Mouse (Mus musculus) cerebellum, adult 18-20 months (tissue): ENCODE data around the gene Tomm5.

Experiments
- DNase-seq, 2 experiments: peaks; one replicate each; pipeline ENCODE4 v3.0.0; 2021

Gene Tomm5

DNA sequence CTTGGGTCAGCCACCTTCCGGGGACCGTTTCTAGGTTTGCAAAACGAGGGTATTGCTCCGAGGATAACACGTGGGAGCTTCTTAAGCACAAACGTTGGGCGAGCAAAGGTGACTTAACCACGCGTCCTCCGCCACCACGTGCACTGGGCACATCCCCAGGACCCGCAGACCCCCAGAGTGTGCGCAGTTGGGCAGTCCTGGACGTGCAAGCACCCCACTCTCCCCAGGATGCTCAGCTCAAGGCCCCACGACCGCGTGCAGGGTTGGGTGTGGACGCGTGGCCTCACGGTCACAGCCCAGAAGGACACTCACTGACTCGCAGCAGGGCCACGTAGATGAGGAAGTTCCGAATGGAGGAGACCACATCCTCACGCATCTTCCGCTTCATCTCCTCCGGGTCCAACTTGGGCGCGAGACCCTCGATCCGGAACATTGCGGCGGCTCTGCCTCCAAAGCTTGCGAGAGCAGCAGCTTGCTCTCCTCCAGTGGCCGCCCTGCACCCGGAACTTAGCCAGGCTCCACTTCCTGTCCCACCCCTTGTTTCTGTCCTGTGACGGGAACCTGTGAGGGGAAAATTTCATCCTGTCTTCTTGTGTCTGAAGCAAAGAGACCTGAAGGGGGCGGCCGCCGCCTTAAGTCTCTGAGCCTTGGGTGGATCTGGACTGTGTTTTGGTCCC lies at the start of gene Tomm5:
Gene Tomm5, minus strand, starts transcription at position 514 of the 677 bp plus-strand sequence.
- peak; percentile 92 to 93 for DNase-seq

DNA sequence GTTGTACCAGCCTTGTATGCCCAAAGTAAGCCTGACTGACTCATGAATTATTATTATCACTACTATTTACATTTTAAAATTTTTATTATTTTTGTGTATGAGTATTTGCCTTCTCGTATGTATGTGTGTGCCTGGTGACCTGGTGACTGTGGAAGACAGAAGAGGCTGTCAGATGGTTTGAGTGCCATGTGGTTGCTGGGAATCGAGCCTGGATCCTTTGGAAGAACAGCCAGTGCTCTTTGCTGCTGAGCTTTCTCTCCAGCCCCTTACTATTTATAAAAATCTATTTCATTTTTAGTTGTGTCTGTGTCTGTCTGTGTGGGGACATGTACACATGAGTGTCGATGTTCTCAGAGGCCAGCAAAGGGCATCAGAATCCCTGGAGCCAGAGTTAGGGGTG lies 48.5 kb upstream of the Tomm5 start:
- no peak for DNase-seq

DNA sequence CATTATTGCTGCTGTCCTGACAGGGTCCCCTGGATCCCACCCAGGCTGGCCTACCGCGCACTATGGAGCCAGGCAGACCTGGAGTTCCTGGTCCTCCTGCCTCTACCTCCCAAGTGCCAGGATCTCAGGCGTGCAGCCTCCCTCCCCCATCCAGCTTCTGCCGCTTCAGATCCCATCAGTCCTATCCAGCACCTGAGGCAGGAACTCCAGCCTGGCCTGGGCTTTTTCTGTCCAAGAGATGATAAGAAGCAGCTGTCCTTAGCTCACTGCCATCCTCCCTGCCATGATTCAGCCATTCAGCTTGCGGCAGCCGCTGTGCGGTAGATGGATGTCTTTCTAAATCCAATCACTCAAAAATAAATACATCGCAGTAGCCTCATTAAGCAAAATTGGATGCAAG lies 35.1 kb upstream of the Tomm5 start:
- no peak for DNase-seq

DNA sequence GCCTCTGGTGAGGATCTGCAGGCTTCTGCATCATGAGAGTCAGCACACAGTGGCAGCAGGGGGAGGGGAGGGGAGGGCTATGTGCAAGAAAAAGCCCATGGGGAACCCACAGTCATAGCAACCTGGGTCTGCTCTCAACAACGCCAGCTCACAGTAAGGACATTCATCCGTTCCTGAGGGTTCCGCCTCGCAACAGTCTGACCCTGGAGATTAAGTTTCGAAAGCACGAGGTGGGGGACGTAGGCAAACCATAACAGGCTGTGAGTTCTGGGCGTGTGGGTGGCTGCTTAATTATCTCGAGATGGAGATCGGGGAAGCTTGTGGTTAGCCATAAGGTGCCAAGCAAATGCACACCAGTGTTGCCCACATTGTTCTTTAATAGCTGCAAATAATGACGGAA lies 34.5 kb upstream of the Tomm5 start:
- no peak for DNase-seq

DNA sequence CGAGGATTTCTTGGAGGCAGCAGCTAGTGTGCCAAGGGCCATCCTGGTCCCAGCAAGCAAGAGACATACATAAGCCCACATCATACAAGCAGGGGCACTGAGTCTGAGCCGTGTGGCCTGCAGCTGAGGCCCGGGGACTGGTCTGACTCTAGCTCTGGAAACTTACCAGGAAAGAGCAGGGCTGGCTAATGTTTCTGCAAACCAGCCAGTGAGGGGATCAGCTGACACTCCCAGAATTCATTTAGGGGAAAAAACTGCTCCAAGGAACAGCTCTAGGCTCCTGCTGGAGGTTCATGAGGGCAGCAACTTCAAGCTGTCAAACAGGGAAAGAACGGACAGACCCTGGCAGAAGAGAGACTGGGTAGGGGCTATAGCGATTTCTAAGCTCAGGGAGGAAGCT lies 33.9 kb upstream of the Tomm5 start:
- DNase-seq = no peak

DNA sequence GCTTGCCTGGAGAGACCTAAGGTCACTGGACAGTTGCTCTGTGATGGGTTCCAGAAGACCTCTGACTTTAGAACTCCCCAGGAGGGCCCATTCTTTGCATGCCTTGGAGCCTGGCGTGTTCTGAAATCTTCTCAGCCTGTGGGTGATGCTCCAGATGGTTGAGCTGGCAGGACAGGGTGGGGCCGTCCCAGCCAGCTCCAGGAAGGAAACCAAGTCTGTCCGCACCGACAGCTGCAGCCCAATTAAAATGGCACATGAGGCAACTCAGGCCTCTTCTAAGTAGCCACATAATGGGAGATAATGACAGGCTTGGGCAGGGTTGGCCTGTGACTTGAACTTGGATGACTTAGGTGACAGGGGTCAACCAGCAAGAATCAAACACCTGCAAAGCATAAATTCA lies 29.7 kb upstream of the Tomm5 start:
- DNase-seq = no peak

DNA sequence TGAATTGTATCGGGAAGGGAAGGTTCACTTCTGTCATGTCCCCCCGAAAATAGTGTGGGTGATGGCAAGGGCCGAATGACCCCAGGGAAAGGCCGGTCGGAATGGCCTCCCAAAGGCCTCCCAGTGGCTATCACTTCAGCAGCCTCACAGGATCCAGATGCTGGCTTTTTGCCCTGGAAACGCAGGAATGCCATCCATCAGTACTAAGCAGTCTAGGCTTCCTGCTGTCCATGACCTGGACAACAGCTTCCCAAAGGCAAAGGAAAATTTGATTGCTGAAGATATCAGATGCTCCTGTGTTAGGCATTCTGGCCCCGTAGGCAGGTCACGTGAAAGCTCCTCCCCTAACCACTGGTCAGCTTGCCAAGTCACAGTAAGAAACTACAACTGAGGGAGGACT lies 26.6 kb upstream of the Tomm5 start:
- DNase-seq = no peak

DNA sequence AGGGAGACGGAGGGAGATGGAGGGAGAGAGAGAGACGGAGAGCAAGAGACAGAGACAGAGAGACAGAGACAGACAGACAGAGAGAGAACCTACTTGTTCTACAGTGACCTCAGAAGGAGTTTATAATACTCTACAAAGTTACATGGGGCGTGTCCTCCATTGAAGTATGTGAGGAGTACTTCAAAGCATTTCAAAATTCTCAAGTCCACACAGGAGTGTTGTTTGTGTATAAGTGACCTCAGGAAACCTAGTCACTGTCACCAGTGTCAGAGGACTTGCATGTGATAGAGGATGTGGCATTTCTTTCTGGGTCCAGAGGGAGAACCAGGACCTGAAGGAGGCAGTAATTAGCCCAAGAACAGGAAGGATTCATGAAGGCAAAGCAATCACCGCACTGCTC lies 23.1 kb upstream of the Tomm5 start:
- no peak for DNase-seq

DNA sequence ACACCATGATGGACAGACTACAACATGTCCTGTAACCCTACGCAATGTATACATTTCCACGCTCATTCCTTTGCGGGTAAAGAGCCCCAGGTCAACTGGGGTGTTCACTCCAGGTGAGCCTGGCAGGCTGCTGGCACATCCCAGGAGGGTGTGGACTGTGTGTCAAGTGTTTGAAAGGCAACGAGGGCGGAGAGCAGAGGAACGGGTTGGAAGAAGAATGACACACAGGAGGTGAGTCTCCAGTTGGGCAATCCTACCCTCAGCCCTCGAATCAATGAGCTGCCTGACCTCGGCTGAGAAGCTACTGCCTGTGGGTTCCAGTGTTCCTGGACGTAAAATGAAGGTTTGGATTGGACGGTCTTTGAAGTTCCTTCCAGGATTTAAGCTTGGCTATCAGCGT lies 13.4 kb upstream of the Tomm5 start:
- no peak for DNase-seq

DNA sequence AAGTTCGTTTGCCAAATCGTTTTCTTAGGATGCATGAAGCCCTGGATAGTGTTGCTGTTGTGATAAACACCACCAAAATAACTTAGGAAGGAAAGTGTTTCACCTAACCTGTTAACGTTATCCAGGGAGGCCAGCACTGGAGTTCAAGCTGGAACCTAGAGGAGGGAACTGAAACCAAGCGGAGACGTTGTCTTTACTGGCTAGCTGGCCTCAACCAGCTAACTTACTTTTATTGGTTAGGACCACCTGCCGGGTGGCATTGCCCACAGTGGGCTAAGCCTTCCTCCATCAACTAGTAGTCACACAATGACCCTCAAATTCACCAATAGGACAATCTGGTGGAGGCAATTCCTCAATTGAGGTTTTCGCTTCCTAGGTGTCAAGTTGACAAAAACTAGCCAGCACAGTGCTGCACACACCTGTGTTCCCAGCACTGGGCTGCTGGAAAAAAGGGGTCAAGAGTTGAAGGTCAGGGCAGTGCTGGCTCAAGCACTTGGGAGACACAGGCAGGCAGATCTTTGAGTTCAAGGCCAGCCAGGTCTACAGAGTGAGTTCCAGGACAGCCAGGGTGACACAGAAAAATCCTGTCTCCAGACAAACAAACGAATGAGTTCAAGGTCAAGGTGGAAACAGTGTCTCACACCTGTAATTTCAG lies 669 bp upstream of the Tomm5 start:
- DNase-seq = peak; percentile 3 to 6

DNA sequence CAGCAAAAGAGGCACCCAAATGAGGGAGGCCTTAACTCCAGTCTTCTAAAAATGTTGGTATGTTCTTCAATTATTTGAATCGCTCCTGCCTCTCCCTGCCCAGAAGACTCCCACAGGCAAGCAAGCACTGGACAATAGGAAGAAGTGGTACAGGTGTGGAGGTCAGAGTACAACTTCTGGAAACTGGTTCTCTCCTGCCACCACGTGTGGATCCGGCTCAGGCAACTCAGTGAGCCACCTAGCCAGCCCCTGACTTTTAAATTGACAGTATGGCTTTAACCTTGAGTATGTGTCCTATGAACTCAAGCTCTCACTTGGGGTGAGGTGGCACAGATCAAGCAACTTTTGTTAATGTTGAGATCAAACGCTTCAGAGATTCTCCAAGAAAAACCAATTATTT lies 848 bp downstream of the Tomm5 start:
- DNase-seq = no peak

DNA sequence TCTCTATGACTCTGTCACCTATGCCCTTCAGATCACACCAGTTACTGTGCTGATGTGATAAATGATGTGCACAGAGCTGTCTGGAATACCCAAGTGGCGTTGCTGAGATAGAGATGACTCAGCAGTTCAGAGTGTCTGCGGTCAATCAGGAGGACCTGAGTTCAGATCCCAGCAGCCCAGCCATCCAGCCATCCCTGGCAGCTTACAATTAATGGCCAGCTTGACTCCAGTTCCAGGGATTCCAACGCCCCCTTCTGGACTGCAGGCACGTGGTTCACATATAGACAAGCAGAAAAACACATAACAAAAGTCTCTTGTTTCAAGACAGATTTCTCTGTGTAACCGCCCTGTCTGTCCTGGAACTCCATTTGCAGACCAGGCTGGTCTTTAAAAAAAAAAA lies 1.5 kb downstream of the Tomm5 start:
- no peak for DNase-seq

DNA sequence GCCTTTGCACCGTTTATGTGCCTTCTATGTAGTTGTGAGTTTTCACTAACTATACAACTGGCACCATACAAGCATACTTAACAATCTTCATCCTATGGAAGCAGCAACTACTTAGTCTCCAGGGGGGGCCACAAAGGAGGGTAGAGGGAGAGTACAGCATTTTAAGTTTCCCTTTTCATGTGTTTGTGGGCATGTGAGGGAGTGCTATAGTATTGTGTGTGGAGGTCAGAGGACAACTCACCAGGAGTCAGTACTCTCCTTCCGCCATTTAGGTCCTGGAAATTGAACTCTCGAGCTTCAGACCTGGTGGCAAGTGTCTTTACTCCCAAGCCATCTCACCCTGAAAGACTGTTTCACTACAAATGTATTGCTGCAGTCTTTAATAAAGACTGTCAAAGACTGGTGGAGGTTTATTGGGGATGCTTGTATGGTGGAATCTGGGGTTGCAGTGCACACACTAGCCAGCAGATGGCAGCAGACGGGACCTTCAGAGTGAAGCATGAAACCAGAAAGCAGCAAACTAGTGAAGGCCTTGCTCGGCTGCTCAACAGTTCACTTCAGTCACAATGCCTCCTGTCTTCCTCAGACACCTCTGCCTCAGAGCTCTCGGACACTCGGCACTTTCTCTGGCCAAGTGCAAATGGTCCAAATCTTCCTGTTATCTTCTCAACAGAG lies 10.6 kb downstream of the Tomm5 start:
- peak; percentile 64 to 74 for DNase-seq

DNA sequence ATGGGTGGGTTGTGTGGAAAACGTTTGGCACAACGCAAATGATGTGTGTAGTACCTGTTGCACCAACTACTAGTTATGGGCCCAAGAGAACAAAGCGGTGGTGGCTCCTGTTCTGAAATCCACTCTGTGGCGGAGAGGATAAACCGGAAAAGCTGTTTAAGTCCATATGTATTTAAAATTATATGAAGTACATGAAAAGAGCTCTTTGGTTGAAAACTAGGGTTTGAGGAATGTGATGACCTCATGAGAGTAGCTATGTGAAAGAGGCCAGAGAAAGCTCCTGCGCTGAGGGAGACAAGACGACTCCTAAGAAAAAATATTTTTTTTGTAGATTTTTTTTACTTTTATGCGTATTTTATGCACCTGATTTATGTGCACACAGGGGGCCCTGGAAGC lies 23.0 kb downstream of the Tomm5 start:
- DNase-seq = no peak

DNA sequence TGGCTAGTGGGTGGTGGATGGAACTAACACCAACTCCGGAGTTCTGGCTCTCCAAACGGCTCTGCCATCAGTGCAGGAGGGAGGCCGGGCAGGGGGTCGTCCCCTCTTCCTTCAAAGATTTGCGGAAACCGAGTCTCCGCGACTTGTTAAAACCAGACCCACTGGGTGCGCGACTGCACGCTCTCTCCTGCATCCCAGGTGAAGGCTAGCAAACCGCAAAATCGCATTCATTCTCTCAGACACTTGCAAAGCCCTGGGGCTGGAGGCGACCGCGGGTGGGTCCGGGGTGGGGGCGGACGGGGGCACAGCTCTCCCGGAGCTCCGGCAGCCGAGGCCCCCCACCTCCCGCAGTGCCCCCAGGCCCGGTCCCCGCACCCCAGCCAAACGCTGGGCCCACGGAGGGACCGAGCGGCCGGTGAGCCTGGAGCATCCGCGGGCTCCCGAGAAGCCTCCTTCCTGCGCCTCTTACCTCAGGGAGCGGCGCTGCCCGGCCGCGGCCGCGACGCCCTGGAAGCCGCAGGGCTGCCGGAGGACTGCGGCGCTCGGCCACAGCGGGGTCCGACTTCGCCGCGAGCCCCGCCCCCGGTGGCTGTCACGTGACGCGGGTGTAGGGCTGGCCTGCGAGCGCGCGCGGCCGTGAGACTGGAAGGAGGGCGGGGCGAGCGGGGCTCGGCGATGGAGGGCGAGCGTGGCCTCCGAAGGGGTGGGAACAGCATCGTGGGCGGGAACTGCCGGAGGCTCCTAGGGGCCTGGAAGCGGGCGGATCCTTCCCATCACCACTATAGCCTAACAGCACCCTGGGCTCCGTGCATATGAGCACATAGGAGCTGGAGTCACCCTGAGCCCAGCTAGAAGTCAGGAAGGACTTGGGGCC lies 23.7 kb downstream of the Tomm5 start, which contains the start of gene Fbxo10:
Gene Fbxo10, minus strand, starts transcription at position 584 of the 874 bp plus-strand sequence.
- DNase-seq = peak; percentile 95

DNA sequence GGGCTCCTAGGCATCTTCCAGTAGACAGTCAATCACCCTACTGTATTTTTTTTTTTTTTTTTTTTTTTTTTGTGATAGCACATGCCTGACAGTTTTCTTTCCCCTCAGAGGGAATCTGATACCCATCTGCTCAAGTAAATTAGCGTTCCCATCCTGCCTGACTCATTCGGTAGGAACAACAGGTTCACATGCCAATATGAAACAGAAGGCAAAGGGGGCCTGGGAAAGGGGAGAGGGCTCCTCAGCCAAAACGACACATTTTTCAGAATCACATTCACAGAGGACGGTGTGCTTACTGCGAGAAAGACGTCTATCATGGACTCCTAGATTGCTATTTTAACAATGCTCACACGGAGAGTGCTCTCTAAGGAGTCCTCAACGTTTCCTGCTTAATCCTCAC lies 24.4 kb downstream of the Tomm5 start:
- peak in 1 of 2 experiments; percentile 16 for DNase-seq

DNA sequence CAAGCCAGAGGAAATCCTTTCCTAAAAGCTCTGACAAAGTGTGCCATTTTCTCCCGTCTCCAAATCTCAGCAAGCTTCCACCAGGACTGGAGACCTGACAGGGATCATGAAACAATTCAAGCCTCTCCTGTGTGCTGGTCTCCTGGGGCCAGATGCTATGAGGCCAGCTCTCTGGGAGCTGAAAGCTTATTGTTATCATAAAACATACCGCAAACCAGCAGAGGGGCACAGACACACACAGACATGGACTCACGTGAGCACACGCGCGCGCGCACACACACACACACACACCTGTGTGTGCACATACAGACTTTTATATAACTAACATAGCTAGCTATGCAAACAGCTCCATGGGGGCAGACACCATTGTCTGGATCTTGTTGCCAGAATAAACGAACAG lies 25.0 kb downstream of the Tomm5 start:
- no peak for DNase-seq

DNA sequence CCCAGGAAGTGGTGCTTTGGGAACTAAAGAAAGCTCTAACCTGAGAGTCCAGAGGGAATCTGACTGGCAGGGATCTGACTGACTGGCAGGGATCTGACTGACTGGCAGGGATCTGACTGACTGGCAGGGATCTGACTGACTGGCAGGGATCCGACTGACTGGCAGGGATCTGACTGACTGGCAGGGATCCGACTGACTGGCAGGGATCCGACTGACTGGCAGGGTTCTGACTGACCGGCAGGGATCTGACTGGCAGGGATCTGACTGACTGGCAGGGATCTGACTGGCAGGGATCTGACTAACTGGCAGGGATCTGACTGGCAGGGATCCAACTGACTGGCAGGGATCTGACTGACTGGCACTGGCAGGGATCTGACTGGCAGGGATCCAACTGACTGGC lies 26.9 kb downstream of the Tomm5 start:
- DNase-seq = peak; percentile 54 to 59

DNA sequence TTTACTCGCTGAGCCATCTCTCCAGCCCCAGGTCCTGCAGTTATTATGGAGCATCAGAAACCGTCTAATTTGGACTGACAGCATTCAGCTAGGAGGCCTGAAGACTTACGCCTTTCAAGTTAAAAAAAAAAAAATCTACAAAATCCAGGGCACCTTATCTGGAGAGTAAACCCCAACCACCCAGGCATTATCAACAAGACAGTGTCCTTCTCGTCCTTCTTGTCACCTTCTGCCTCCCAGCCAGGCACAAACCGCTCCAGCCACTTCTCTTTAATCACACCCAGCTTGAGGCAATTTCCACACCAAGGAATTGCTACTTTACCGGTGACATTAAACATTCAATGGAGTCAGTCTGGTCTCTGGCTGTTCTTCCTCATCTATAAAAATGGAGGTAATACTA lies 34.4 kb downstream of the Tomm5 start:
- DNase-seq = no peak

DNA sequence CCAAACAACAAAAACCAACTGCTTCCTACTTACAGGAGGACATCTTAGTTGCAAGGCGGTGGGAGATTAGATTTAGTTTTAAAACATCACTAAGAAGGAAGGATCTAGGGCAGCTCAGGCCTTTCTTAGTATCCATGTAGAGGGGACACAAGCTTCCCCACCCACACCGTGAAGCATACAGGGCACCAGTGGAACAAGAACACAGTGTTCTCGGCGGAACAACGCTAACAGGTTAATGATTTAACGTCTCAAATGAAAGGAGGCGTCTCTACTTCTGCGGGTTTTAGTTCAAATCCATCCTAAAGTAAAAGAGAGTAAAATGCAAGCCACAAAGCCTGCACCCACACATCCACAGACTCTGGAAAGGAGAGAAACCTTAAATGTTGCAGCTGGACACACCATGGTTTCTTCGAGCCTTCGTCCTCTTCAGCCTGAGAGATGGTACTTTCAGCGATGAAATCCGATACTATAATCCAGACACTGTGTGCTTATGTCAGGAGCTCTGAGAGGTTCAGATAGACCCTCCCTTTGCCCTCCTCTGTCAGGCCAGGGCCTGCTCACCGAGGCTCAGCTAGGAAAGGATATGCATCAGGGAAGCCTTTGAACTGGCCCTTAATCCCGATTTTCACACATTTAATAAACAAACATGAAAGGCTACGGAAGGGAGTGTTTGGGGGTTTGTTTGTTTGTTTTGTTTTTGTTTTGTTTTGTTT lies 35.5 kb downstream of the Tomm5 start:
- DNase-seq = no peak

DNA sequence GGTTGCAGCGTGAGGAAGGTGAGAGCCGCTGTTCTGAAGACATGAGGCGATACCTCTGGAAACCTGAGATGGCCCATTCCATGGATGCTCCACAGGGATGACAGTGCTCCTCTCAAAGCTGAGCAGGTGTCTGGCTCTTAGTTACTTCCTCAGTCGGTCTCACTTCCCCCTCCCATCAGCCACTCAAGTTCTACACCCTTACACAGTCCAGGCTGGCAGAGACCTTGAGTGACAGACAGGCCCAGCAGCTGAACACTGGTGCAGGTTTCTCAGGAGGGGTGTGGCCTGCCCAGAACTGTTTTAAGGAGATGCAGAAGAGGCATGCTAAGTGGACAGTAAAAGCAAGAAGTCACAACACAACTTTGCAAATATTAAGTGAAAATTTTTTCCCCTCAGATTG lies 40.2 kb downstream of the Tomm5 start:
- no peak for DNase-seq

DNA sequence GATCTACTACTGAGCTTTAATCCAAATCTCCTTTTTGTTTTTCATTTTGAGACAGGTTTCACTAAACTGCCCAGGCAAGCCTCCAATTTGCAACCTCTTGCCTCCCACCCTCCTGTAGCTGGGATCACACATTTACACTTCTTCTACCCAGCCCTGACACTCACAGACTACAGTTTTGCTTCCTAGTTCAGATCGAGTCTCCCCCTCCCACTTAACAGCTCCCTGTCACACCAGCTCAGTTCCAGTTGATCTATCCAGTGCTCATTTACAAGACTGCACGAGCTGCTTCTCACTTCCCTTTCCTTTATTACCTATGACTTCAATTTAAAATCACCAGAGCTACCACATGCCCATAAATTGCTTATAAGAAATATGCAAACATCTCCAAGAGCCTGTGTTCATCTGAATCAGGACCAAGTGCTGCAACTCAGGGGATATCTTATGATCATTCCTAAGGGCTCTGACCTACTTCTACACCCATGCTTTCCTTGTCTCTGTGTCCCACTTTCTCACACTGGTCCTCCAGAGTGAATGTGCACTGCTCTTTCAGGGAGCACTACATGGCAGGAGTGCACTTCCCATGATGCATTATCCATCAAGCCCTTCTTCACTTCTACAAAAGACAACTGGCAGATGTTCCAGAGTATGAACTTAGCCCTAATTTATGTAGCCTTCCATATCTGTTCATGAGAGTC lies 41.7 kb downstream of the Tomm5 start:
- no peak for DNase-seq
